Mouse (Mus musculus) C2C12 (cell line): ENCODE results near the gene Ddx20. TPM values are rescaled to one million over a fixed set of nuclear protein-coding genes. Genes with fewer than 3 reads are reported as not detected.

Experiments
- H3K27me3 ChIP-seq: one replicate; pipeline ENCODE4 v1.6.1; 2011; ENCODE audit not compliant: control insufficient read depth, insufficient read depth, insufficient read length
- H3K36me3 ChIP-seq: one replicate; pipeline ENCODE4 v1.6.1; 2011; ENCODE audit not compliant: control insufficient read depth, insufficient read depth
- H3K4me3 ChIP-seq: one replicate; pipeline ENCODE4 v1.5.1; 2011; ENCODE audit warnings: mild to moderate bottlenecking, control low read depth; ENCODE audit not compliant: poor library complexity, insufficient read depth, severe bottlenecking
- H3K79me2 ChIP-seq: one replicate; pipeline ENCODE4 v1.6.1; 2011; ENCODE audit not compliant: control insufficient read depth, insufficient read depth
- H3K79me3 ChIP-seq: one replicate; pipeline ENCODE4 v1.6.1; 2011; ENCODE audit warnings: low read depth, control low read depth
- H3ac ChIP-seq: one replicate; pipeline ENCODE3; 2011; ENCODE audit warnings: low read depth; ENCODE audit not compliant: control insufficient read depth, insufficient read length
- CEBPB ChIP-seq: IDR thresholded peaks from one replicate; pipeline ENCODE4 v1.6.1; 2011; ENCODE audit warnings: low read depth, mild to moderate bottlenecking, control low read depth, moderate library complexity
- CTCF ChIP-seq: IDR thresholded peaks from one replicate; pipeline ENCODE4 v1.5.1; 2011; ENCODE audit not compliant: control insufficient read depth, insufficient read depth, insufficient read length
- FOSL1 ChIP-seq: IDR thresholded peaks from one replicate; pipeline ENCODE4 v1.8.0; 2011; ENCODE audit warnings: mild to moderate bottlenecking, low read length; ENCODE audit not compliant: poor library complexity, insufficient read depth, severe bottlenecking
- MAX ChIP-seq: IDR thresholded peaks from one replicate; pipeline ENCODE4 v1.6.1; 2011; ENCODE audit warnings: mild to moderate bottlenecking, control low read depth
- MYOD1 ChIP-seq: IDR thresholded peaks from one replicate; pipeline ENCODE4 v1.6.1; 2011; ENCODE audit warnings: low read depth; ENCODE audit not compliant: control insufficient read depth, insufficient read length
- MYOG ChIP-seq: IDR thresholded peaks from one replicate; pipeline ENCODE4 v1.6.1; 2011; ENCODE audit not compliant: control insufficient read depth, insufficient read length; ENCODE audit errors: extremely low read depth
- USF1 ChIP-seq: IDR thresholded peaks from one replicate; pipeline ENCODE4 v1.6.1; 2011; ENCODE audit warnings: low read depth, mild to moderate bottlenecking, control low read depth, moderate library complexity
- polyA plus RNA-seq: library from polyadenylated mRNA; unstranded; fragments of >200 nt; fragmentation: generic; extraction: Trizol; gene quantifications from one replicate; pipeline ENCODE4 v1.2.1, GENCODE M21; 2012; ENCODE audit warnings: missing spikeins

The Ddx20 gene
- polyA plus RNA-seq, 1 experiment, result 15.7 TPM

- Histone ChIP-seq H3K79me2 (no peaks in the 10 kb centered on the region), H3K36me3 (peaks cover 5% of the 10 kb centered on the region), H3K79me3 (no peaks in the 10 kb centered on the region), H3K4me3 (no peak overlapping the region), H3ac (no peak overlapping the region), H3K27me3 (no peaks in the 10 kb centered on the region)
- TF ChIP-seq FOSL1 (no peak), MAX (no peak), MYOG (no peak), CEBPB (no peak), CTCF (no peak), MYOD1 (no peak), USF1 (no peak)
These were observed 31.4 kb upstream of the Ddx20 start for GRCm38 (mm10) chr3:105718746-105719145.

- no peak for TF ChIP-seq MAX
- no peak for TF ChIP-seq FOSL1
- TF ChIP-seq MYOD1, result no peak
- TF ChIP-seq USF1, result no peak
- TF ChIP-seq CEBPB, result no peak
- TF ChIP-seq MYOG, result no peak
- TF ChIP-seq CTCF, result no peak
- Histone ChIP-seq H3K27me3 (no peaks in the 10 kb centered on the region), H3K79me2 (no peaks in the 10 kb centered on the region), H3K79me3 (no peaks in the 10 kb centered on the region), H3K36me3 (peaks cover 5% of the 10 kb centered on the region), H3K4me3 (no peak overlapping the region), H3ac (no peak overlapping the region)
These were observed 30.6 kb upstream of the Ddx20 start for GRCm38 (mm10) chr3:105717856-105718555.

GRCm38 (mm10) chr3:105716353-105717000 lies 29.1 kb upstream of the Ddx20 start:
- no peak for TF ChIP-seq MAX
- TF ChIP-seq USF1, result no peak
- no peak for TF ChIP-seq CTCF
- no peak for TF ChIP-seq FOSL1
- no peak for TF ChIP-seq MYOG
- no peak for TF ChIP-seq CEBPB
- no peak for TF ChIP-seq MYOD1
- Histone ChIP-seq H3K79me2 (no peaks in the 10 kb centered on the region), H3K36me3 (peaks cover 12% of the 10 kb centered on the region), H3ac (no peak overlapping the region), H3K27me3 (no peaks in the 10 kb centered on the region), H3K79me3 (no peaks in the 10 kb centered on the region), H3K4me3 (no peak overlapping the region)

- Histone ChIP-seq H3K4me3 (no peak overlapping the region), H3K79me2 (no peaks in the 10 kb centered on the region), H3ac (no peak overlapping the region), H3K27me3 (no peaks in the 10 kb centered on the region), H3K79me3 (no peaks in the 10 kb centered on the region), H3K36me3 (peaks cover 18% of the 10 kb centered on the region)
- no peak for TF ChIP-seq MYOG
- TF ChIP-seq CTCF, result no peak
- TF ChIP-seq CEBPB, result no peak
- no peak for TF ChIP-seq MAX
- no peak for TF ChIP-seq MYOD1
- TF ChIP-seq FOSL1, result no peak
- no peak for TF ChIP-seq USF1
These were observed 27.4 kb upstream of the Ddx20 start for GRCm38 (mm10) chr3:105714820-105715167.

GRCm38 (mm10) chr3:105714091-105714819 lies 26.9 kb upstream of the Ddx20 start:
- no peaks in the 10 kb centered on the region for H3K79me2 ChIP-seq
- no peak overlapping the region for H3K4me3 ChIP-seq
- H3K79me3 ChIP-seq, result no peaks in the 10 kb centered on the region
- no peaks in the 10 kb centered on the region for H3K27me3 ChIP-seq
- peaks cover 18% of the 10 kb centered on the region for H3K36me3 ChIP-seq
- no peak overlapping the region for H3ac ChIP-seq
- TF ChIP-seq CTCF (no peak), USF1 (no peak), MYOD1 (no peak), MAX (no peak), MYOG (no peak), FOSL1 (no peak), CEBPB (no peak)
